Mouse (Mus musculus) right cerebral cortex, adult 2 months (tissue): ENCODE measurements around the gene Plin5.
A peak's percentile ranks its signal among the peaks of the same experiment; 100 is the strongest.

ENCODE experiments used
- DNase-seq, 2 experiments: peaks; one replicate each; pipeline ENCODE4 v3.0.0; 2021 to 2022; ENCODE audit warnings: low spot score in 2 of 2

Gene Plin5

DNA sequence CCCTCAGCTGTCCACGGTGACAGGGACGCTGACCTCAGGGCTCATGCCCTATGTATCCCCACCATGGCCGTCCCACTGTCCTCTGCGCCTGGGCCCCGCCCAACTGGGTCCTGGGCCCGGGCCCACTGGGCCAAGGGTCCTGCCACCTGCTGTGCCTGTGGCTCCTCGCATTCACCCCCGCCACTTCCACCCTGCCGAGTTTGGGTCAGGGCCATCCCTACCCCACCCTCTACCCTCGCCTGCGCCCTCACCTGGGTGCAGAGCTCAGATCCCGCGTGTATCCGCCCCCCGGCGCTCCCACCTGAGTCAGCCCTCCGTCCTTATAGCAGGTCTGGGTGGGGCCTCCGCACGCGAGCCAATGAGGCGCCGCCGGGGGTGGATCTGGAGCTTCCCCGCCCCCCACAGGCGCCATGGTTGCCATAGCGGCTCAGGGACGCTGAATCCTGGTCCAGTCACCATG is at the start of gene Plin5:
Plin5 (minus strand) TSS at position 346 of the 460 bp plus-strand sequence.
- no peak for DNase-seq

DNA sequence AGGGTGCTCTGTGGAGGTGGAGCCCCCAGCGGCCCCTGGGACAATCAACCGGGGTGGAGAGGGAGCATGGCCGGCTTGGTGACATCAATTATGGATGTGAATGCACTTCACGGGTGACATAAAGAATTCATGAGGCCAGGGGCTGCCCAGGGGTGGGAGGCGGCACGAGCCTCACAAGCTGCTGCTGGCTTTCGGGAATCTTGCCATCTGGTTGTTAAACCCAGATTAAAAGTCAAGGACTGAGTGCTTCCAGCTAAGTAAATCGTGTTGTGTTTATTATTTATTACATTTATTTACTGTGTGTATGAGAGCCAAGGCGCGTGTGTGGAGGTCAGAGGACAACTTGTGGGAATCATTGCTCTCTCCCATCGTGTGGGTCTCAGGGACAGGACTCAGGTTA is 48.3 kb upstream of the Plin5 start:
- DNase-seq = no peak

DNA sequence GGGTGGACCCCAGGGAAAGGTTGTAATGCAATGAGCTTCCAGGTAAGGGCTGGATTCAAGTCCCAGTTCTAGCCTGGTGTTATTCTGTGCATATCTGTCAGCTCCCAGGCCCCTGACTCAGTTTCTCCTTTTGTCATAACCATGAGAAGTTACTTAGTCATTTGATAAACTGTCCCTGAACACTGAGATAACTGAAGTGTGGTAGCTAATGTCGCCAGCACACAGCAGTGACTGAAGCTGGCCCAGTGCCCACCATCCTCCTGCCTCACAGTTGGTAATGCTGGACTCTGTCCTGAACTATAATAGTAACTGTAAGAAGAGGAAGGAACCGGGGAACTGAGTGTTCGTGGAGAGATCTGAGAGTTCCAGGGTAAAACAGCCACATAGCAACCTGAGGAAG is 47.1 kb upstream of the Plin5 start:
- no peak for DNase-seq

DNA sequence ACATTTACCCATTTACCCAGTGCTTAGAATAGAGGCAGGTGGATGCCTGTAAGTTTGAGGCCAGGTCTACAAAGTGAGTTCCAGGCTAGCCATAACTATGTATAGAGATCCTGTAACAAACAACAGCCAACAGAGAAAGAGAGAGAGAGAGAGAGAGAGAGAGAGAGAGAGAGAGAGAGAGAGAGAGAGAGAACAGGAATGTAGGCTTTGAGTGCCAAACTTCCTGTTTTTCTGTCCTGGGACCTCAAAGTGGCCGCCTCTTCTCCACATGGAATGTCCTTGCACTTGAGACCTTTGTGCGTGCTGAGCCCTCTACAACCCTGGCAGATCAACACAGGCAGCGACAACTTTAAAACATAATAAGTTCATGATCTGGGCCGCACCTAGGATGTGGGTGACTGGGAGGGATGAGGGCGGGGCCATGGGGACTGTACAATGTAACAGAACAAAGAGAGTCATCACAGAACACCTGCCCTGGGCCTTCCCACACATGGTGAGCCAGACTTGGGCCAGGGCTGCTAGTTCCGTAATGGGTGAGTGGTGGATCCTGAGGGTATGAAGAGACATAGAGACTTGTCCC is 46.2 kb upstream of the Plin5 start:
- DNase-seq = no peak

DNA sequence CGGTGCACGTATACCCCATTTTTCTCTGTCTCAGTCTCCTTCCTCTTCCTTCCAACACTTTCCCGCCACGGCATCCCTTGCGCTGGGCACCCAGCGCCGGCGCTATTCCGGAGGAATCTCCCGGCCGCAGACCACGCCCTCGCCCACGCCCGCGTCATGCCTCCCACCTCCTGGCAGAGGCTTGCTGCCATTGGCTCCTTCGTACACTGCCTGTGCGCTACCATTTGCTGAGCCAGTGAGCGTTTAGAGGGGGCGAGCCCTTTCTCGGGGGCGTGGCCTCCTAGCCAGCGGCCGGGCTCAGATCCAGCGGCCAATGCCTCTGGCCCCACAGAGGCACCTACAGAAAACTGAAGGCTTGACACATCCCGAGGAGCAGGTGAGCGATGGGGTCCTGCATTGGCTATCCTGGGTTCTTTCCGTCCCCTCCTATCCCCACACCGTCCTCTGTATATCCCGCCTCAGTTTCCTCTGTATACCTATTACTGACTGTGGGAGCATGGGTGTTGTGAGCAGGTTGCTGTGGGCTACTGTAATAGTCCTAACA is 44.9 kb upstream of the Plin5 start, which contains the start of gene Tnfaip8l1:
Tnfaip8l1 (plus strand) TSS at position 247 of the 544 bp plus-strand sequence.
- DNase-seq = peak; percentile 96 to 98

DNA sequence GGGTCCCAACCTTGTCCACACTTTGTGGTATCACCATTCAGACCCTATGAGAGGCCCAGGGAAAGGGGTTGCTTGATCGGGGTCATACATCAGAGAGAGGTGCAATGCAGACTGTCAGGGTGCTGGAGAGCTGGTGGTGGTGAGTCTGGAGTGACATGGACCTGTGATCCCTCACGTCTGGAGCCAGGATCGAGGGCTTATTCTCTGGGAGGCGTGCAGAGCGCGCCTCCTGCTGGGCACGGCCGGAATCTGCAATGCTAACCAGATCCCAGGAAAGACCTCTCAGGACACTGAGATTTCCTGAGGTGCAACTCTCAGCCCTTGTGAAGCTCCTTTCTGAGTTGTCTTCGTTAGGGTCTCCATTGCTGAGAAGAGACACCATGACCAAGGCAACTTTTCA is 42.3 kb upstream of the Plin5 start:
- DNase-seq = peak; percentile 61 to 62

DNA sequence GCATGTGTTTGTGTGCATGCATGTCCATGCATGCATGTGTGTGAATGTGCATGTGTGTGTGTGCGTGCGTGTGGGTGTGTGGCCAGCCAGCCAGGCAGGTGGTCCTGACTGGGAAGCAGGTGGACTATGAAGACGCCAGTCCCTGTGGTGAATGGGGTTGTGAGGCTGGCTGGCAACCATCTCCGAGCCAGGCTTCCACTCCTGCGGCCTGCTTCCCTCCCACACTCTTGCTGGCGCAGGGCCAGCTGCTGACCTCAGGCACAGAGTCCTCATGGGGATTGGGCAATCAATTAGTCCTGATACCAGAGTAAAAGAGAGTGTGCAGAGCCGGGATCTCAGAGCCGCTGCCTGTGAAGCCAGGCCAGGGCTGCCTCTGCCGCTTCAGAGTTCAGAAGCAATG is 36.2 kb upstream of the Plin5 start:
- no peak for DNase-seq

DNA sequence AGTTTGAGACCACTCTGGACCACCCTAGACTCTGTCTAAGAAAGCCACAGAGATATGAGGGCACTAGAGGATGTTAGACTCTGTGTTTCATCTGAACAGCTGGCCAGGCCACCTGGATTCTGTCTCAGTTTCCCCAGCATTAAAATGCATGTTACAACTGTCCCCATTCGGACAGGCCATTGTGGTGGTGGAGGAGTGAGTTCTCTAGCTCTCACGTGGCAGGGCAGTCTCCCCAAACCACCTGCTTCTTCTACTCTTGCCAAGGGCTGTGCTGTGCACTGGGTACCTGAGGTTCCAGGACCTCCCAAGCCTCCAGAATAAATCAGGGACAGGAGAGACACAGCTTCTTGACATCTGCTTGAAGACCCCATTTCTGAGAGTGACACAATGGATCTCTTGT is 32.5 kb upstream of the Plin5 start:
- DNase-seq = no peak

DNA sequence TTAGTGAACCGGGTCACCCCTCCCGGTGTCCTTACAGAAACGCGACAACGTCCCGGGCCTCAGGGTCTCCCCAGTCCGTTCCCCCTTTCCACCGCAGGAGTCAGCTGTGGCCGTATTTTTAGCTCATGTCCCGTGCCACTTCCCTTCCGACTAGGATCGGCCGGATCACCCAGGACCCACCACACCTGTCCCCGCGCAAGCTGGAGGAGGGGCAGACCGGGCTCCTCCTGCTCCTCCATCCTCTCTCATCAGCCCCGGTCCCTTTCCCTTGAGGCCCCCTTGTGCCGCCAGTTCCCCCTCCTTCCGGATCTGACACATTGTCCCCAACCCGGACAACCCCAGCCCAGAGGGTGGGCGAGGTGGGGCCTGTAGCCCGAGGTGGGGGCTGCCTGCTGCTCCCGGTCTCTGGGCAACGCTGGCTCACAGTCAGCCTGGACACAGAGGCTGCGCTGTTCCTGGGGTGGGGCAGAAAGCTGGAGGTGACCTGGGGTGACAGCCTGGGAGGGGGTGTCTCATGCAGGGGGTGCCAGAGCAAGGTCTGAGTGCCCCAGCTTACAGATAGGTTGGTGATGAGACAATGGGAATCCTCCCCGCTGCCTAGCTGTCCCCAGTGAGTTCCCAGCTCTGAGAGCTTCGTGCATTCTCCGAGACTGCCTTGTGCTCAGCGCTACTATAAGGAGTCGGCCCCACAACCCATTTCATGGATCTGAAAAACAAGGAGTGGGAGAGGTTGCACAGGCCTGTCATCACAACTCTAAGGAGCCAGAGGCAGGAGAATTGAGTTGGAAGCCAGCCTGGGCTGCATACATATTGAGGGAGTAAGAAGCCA is 31.6 kb upstream of the Plin5 start:
- no peak for DNase-seq

DNA sequence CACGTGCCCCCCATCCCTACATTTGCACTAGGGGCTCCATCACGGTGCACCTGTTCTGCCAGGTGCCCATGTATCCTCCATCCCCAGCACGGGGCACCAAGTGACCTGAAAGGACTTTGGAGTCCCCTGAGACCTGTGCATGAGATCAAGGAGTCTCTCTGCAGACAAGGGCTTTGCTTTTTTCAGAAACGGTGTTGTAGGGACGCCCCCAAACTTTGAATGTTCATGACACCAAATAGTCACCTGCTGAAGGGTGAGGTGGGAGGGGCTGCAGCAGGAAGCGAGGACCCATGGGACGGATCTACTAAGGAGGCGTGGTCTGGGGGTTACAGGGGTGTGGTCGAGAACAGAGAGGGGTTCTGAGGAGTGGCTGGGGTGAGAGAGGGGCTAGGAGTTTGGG is 30.9 kb upstream of the Plin5 start:
- no peak for DNase-seq

DNA sequence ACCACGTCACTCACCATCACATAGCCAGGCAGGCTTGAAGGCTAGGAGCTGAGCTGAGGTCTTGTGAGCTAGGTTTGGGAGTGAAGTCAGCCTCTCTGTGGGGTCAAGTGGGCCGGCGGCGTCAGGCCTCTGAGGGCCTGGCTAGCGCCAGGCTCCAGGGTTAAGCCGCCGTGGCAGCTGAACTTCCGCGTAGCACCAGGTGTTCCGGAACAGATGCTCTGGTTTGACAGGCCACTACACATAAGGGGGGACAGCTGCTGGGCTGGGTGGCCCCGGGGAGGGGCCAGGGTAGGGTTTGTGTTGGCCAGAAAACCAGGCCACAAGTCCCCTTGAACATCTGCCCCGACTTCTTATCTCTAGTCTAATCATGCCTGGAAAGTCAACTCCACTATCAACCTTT is 30.0 kb upstream of the Plin5 start:
- DNase-seq = no peak

DNA sequence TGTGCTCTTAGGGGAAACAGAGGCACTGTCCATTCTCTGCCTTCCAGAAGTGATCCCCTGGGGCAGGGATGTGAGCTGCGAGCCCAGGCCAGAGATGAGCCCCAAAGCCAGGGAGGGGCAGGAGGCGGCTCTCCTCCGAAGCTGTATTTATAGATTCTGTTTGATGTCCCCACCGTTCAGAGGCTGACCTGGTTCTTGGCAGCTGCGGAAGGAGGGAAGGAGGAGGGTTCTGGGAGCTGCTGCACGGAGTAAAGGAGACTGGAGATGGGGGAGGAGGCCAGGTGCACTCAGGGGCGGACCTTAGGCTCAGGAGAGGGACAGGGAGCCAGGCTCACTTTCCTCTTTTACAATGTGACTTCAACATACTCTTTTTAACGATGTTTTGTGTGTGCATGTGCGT is 28.7 kb upstream of the Plin5 start:
- DNase-seq = no peak

DNA sequence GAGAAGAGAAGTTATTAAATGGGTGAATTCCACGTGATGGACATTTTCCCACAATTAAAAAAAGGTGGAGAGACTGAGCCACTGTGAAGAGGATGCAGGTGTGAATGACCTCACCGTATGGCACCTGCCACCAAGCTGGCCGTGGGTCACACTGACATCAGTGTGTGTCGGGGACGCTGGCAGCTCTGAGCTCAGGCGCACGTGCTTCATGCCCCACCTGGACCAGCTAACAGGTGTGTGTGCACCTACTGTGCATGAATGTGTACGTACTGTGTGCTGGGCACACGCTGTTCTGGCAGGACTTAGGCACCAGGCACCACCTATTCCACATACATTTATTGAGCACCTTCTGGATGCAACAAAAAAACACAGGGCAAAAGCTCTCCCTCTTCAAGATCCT is 27.1 kb upstream of the Plin5 start:
- DNase-seq = no peak

DNA sequence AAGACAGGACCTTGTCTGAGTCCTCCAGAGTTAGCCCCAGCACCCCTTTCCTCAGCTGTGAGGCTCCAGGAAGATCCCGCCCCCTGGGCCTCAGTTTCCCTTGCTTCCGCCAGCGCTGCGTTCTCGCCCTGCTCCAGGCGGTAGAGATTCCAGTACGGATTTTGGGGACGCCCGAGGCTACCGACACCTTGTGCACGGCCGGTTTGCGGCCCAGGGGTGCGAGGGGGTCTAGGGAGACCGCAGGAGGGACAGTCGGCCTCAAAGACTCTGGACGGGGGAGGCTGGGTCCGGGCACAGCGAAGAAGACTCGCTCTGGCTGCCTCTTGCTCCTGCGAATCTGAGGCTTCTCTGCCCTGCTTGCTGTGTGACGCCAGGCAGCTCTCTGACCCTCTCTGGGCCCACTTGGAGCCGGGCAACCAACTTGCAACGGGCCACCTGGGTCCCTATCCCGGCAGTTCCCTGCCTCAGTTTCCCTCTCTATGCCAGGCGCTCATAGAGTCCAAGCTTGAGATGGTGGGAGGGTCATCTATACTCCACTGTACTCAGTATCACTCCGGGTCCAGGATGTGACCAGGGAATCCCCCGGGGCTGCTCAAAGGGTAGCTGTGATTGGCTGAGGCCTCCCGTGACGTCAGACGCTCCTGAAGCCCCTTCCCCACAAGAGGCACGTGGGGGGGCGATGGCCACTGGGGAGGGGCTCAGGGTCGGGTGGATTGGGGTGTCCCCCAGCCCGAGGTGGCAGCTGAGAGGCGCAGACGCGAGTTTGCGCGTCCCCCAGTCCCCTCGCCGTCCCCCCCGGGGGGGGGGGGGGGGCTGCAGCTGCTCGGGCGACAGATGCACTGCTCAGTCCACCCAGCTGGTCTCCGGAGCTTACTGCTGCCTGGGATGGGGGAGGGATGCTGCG is 24.6 kb upstream of the Plin5 start:
- DNase-seq = peak; percentile 75 to 76

DNA sequence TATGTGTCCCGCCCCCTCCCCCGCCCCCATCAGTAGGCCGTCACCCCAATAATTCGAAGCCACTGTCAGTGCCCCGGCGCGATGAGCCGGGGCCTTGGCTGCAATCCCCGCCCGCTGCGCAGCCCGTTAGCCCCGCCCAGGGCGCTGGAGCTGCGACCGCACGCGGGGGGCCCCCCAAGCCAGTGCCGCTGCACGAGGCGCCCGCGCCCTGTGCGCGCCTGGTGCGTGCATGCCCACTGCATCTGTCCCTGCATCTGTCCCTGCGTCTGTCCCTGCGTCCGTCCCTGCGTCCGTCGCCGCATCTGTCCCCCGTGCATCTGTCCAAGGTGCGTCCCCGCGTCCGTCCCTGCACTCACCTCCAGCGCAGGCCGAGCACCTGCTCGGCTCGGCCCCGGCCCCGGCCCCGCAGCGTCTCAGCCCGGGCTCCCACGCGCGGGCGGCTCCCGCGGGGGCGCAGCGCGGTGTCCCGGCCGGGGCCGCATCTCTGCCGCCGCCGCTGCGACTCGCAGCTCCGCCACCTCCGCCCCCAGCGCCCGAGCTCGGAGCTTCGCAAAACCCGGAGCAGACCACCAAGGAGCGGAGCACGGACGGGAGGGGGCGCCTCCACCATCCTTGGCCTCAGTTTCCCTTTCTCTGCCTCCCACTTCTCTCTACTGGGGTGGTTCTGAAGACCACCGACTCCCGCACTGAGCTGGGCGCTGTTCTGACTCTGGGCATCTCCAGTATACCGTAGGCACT is 22.6 kb upstream of the Plin5 start, which contains the start of gene Sema6b:
Sema6b (minus strand) TSS at position 486 of the 738 bp plus-strand sequence.
- peak; percentile 80 to 83 for DNase-seq

DNA sequence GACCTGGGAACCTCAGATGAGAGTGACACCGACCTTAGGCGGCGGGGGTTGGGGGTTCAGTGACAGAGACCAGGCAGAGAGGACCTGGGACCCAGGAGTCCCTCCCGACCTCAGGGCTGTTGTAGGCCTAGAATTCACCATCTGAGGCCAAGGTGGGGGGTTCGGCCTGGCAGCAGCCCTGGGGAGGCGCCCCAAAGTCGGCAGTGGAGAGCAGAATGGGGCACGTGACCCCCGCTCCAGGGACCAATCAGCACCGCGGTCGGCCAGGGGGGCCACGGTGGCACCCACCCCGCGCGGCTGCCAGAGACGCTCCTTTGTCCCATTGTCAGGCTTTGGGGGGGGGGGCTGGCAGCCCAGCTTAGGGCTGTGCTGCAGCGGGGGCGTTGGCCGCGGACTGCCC is 22.0 kb upstream of the Plin5 start:
- no peak for DNase-seq

DNA sequence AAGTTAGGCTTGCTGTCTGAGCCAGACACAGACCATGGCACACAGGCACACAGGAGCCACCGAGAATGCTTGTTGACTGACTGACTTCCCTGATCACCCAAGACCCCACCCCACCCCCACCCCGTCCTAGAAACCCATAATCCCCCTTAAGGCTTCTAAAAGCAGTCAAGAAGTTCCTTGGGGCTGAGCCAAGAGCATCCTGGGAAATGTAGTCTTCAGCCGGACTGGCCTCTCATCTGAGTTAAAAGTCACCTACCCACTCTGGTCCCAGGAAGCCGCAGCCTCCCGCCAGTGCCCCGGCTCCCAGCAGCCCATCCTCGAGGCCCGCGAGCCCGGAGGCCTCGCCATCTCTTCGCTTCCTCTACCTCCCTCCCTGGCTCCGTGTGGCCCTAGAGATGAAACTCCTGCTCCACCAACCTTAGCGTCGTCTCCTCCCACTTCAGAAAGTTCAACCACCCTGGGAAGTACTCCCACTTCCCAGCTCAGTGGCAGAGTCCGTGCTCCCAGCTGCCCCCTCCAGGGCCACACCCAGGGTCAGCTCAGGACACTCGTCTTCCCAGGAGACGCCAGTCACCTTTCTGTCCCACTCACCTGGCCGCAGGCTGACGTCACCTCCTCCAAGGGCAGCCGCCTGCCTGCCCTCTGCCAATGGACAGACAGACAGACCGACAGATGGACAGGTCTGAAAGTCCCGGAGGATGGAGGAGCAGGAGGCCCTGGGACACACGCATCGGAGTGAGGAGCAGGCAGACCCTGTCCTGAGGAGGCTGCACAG is 20.6 kb upstream of the Plin5 start:
- DNase-seq = no peak

DNA sequence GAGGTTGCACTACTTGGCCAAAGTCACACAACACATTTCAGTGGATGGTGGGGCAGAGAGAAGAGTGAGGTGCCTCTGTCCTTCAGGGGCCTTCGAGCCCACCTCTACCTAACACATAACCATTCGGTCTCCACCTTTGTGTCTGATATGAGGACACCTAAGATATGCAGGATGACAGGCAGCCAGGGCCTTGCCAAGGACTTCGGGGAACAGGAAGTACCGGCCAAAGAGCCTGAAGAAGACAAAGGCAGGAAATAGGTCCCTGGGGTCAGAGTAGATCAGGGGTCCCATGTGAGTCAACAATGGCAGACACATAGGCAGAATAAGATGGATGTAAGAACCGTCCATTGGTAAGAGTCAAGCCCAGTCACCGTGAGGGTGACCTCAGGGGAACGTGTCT is 19.2 kb upstream of the Plin5 start:
- DNase-seq = no peak

DNA sequence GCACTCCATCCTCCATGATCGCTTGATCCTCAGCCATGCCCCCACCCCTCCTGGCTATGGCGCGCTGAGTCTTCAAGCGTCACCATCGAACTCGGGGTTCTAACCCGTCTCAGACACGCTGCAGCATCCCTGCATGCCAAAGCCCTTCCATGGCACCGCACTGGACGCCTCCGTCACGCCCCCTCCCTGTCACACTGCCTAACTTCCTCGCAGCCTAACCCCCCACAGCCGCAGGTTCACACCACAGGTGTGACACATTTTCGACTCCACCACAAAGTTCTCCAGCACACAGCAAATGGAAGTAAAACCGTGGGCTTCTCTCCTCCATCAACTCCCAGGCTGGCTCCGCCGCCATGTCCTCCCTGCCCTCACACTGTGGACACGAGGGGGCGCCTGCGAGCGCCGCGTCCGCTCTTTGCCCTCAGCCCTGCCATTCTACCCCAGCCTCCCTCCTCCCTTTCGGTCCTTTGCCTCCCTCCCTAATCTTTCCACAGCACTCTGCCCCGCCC is 17.1 kb upstream of the Plin5 start:
- no peak for DNase-seq
